Mouse (Mus musculus) heart, postnatal 10 days (tissue): ENCODE data around the gene Gnat2. TPM values are rescaled to one million over a fixed set of nuclear protein-coding genes. Genes with fewer than 3 reads are reported as not detected.

Source experiments
- DNase-seq, 2 experiments: peaks; one replicate each; pipeline ENCODE4 v3.0.0; 2021
- intact Hi-C: fragments of 180-260 bp; cut with DNase I; formaldehyde crosslinking; loops from one replicate; pipeline ENCODE4 v1.15.1; 2025
- total RNA-seq, 2 experiments: library from RNA; stranded (reverse); gene quantifications; 2 replicates each; pipeline ENCODE4 v1.2.3; 2021

The Gnat2 gene
- total RNA-seq, 2 experiments from 2014 or later = 0.38 TPM; not detected in 1

GRCm38 (mm10) chr3:108083904-108084407, 8.6 kb upstream of the Gnat2 start:
- intact Hi-C loops = loop anchor here (2.0 kb wide), 1 partner anchor 13 kb away; no protein-coding TSS in a partner anchor
- DNase-seq = no peak

GRCm38 (mm10) chr3:108084767-108085270, 7.8 kb upstream of the Gnat2 start:
- intact Hi-C loops = loop anchor here (2.0 kb wide), 1 partner anchor 14 kb away; no protein-coding TSS in a partner anchor
- no peak for DNase-seq

- DNase-seq = peak; percentile 94 to 96
- intact Hi-C loops = loop anchor here (2.0 kb wide), 1 partner anchor 14 kb away; no protein-coding TSS in a partner anchor
Observed at GRCm38 (mm10) chr3:108085281-108085720, 7.3 kb upstream of the Gnat2 start.

- DNase-seq = peak; percentile 89 to 90
- intact Hi-C loops = loop anchor here (2.0 kb wide), 2 partner anchors 15 to 55 kb away; no protein-coding TSS in a partner anchor
Observed at GRCm38 (mm10) chr3:108085721-108086469, 6.7 kb upstream of the Gnat2 start.

GRCm38 (mm10) chr3:108086470-108086979, 6.1 kb upstream of the Gnat2 start, which contains the start of gene Ampd2:
Gene Ampd2 (minus strand): TSS chr3:108086651.
- peak; percentile 84 to 90 for DNase-seq
- intact Hi-C loops = loop anchor here (2.0 kb wide), 1 partner anchor 54 kb away; no protein-coding TSS in a partner anchor

- no peak for DNase-seq
- intact Hi-C loops = loop anchor here (2.0 kb wide), 1 partner anchor 53 kb away; no protein-coding TSS in a partner anchor
Observed at GRCm38 (mm10) chr3:108087329-108087728, 5.3 kb upstream of the Gnat2 start.

- DNase-seq = no peak
- intact Hi-C loops = no loop called here
Observed at GRCm38 (mm10) chr3:108088842-108089380, 3.7 kb upstream of the Gnat2 start.

- intact Hi-C loops = no loop called here
- DNase-seq = peak in 1 of 2 experiments; percentile 12
Observed at GRCm38 (mm10) chr3:108089916-108090315, 2.7 kb upstream of the Gnat2 start.

- no peak for DNase-seq
- intact Hi-C loops = no loop called here
Observed at GRCm38 (mm10) chr3:108090561-108090960, 2.0 kb upstream of the Gnat2 start.

- intact Hi-C loops = no loop called here
Observed at GRCm38 (mm10) chr3:108092030-108092429, 559 bp upstream of the Gnat2 start.

GRCm38 (mm10) chr3:108093306-108093705, 717 bp downstream of the Gnat2 start:
- DNase-seq = no peak
- intact Hi-C loops = no loop called here

More at GRCm38 (mm10) chr3:108092030-108092429, 559 bp upstream of the Gnat2 start:
- no peak for DNase-seq

GRCm38 (mm10) chr3:108094146-108094545, 1.6 kb downstream of the Gnat2 start:
- no peak for DNase-seq
- intact Hi-C loops = no loop called here

- intact Hi-C loops = no loop called here
- no peak for DNase-seq
Observed at GRCm38 (mm10) chr3:108094976-108095760, 2.6 kb downstream of the Gnat2 start.

- intact Hi-C loops = no loop called here
- no peak for DNase-seq
Observed at GRCm38 (mm10) chr3:108096226-108096625, 3.6 kb downstream of the Gnat2 start.

- intact Hi-C loops = no loop called here
- DNase-seq = no peak
Observed at GRCm38 (mm10) chr3:108096726-108097125, 4.1 kb downstream of the Gnat2 start.

- no peak for DNase-seq
- intact Hi-C loops = no loop called here
Observed at GRCm38 (mm10) chr3:108097656-108098055, 5.1 kb downstream of the Gnat2 start.

- intact Hi-C loops = no loop called here
Observed at GRCm38 (mm10) chr3:108098316-108098715, 5.7 kb downstream of the Gnat2 start.

GRCm38 (mm10) chr3:108101594-108101993, 9.0 kb downstream of the Gnat2 start:
- no peak for DNase-seq
- intact Hi-C loops = no loop called here

More at GRCm38 (mm10) chr3:108098316-108098715, 5.7 kb downstream of the Gnat2 start:
- DNase-seq = no peak

- intact Hi-C loops = no loop called here
- no peak for DNase-seq
Observed at GRCm38 (mm10) chr3:108102075-108102474, 9.5 kb downstream of the Gnat2 start.

GRCm38 (mm10) chr3:108105281-108105680, 12.7 kb downstream of the Gnat2 start:
- intact Hi-C loops = no loop called here
- no peak for DNase-seq
